Mouse (Mus musculus): ENCODE data around the gene Agbl1. TPM values are rescaled to one million over a fixed set of nuclear protein-coding genes. Genes with fewer than 3 reads are reported as not detected.
A peak's percentile ranks its signal among the peaks of the same experiment; 100 is the strongest.

Gene Agbl1
- total and polyA plus RNA-seq, 2 experiments from 2014 or later = 0.18 to 0.63 TPM

DNA sequence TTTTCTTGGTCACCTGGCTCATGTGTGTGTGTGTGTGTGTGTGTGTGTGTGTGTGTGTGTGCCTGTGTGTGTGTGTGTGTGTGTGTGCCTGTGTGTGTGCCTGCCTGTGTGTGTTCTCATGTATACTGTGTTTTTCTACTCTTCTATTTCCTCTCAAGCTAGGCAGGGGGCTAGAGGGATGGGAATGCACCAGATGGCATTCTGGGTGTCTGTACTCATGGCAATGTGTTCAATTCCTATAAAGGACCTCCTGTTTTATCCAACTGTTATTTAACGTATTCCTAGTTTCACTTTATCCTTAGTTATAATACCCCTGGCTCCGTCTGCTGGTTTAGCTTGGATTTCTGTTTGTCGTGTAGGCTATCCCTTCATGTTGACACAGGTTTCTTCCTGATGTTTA, 149.8 kb downstream of the Agbl1 start:
- 91% methylated on average over 3 of the region's 3 CpGs for WGBS
- no peak overlapping the region for H3K9ac ChIP-seq (replicated peaks; ENCODE audit: low read length)
- H3K9me3 ChIP-seq (ENCODE audit: low read length) = no peaks in the 10 kb centered on the region
- TF ChIP-seq CTCF (IDR thresholded peaks at IDR 0.05; ENCODE audit: low read depth) = no peak
- no peak overlapping the region for H3K27ac ChIP-seq
- no peaks in the 10 kb centered on the region for H3K36me3 ChIP-seq (ENCODE audit: insufficient read depth, low read length)
- H3K4me1 ChIP-seq (ENCODE audit: insufficient read depth, low read length) = no peaks in the 10 kb centered on the region
- DNase-seq (ENCODE audit: low spot score) (no peak), ATAC-seq (no peak)
- H3K4me2 ChIP-seq (ENCODE audit: low read depth, low read length) = no peak overlapping the region
- no peaks in the 10 kb centered on the region for H3K27me3 ChIP-seq (ENCODE audit: insufficient read depth, low read length)
- H3K4me3 ChIP-seq (ENCODE audit: low read length) = no peak overlapping the region

DNA sequence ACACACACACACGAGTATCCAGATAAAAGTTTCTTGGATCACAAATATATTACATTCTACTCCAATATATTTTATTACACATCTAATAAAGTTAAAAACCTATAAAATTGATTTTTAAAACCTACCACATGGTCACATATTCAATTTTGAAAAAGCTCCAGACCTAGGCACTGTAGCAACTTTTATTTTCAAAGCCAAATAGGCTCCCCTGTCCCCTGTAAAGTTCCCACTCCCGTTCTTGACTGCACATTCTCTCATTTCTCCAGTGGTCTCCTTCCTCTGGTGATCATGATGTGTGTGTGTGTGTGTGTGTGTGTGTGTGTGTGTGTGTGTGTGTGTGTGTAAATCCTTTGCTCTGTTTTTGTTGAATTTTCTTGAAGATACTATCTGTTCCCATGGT, 152.3 kb downstream of the Agbl1 start:
- H3K9ac ChIP-seq (replicated peaks; ENCODE audit: low read length) = no peak overlapping the region
- ATAC-seq (no peak), DNase-seq (ENCODE audit: low spot score) (no peak)
- H3K9me3 ChIP-seq (ENCODE audit: low read length) = no peaks in the 10 kb centered on the region
- H3K4me2 ChIP-seq (ENCODE audit: low read depth, low read length) = no peak overlapping the region
- H3K4me3 ChIP-seq (ENCODE audit: low read length) = no peak overlapping the region
- no peak for TF ChIP-seq CTCF (IDR thresholded peaks at IDR 0.05; ENCODE audit: low read depth)
- no peaks in the 10 kb centered on the region for H3K27me3 ChIP-seq (ENCODE audit: insufficient read depth, low read length)
- no peaks in the 10 kb centered on the region for H3K36me3 ChIP-seq (ENCODE audit: insufficient read depth, low read length)
- WGBS = 87% methylated on average over 2 of the region's 2 CpGs
- no peaks in the 10 kb centered on the region for H3K4me1 ChIP-seq (ENCODE audit: insufficient read depth, low read length)
- no peak overlapping the region for H3K27ac ChIP-seq

DNA sequence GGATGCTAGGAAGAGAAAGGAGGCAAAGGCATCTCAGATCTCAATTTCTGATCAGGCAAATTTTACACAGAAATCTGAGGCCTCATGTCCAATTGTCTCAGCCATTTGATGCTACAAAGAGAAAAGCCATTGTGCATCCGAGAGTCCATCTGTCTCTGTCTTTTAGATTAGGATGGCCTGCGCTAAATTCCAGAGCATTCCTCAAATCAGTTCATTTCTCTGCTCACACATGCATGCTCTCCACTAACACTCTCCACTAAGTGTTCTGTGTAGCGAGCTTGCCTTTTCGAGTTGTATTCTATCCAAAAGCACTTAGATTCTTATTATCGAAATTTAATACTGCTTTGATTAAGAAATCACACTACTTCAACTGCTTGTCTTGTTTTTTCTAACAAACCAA, 159.6 kb downstream of the Agbl1 start:
- H3K9me3 ChIP-seq (ENCODE audit: low read length) = no peaks in the 10 kb centered on the region
- DNase-seq (ENCODE audit: low spot score) (no peak), ATAC-seq (no peak)
- no peak overlapping the region for H3K27ac ChIP-seq
- H3K9ac ChIP-seq (replicated peaks; ENCODE audit: low read length) = no peak overlapping the region
- WGBS = 84% methylated on average over 5 of the region's 5 CpGs
- H3K27me3 ChIP-seq (ENCODE audit: insufficient read depth, low read length) = no peaks in the 10 kb centered on the region
- no peak overlapping the region for H3K4me3 ChIP-seq (ENCODE audit: low read length)
- TF ChIP-seq CTCF (IDR thresholded peaks at IDR 0.05; ENCODE audit: low read depth) = no peak
- H3K4me2 ChIP-seq (ENCODE audit: low read depth, low read length) = no peak overlapping the region
- no peaks in the 10 kb centered on the region for H3K36me3 ChIP-seq (ENCODE audit: insufficient read depth, low read length)
- H3K4me1 ChIP-seq (ENCODE audit: insufficient read depth, low read length) = peaks cover 5% of the 10 kb centered on the region

DNA sequence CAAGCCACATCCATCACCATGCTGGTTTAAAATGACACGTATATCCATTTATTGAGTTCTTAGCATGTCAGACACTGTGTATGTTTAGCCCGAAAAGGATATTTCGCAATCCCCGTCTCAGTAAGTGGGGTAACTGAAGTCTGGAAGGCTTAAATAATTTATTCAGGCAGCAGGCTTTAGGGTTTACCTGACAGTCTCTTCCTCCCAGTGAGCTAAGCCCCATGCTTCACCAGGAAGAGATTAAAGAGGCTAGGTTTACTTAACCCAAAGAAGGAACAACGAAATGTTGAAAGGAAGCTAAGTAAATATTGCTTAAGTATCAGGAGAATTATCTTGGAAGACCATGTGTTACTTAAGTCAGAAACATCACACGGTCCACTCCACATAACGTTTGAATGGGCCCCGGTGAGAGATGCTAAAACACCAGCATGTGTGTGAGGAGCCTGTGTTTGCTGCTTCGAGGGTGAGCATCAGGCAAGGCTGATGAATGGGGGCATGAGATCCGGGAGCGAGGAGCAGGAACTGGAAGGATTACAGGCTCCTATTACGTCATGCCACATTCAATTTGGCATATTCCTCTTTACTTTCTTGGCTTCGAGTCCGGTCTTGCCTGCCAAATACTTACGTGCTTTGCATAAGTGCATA, 162.7 kb downstream of the Agbl1 start:
- no peaks in the 10 kb centered on the region for H3K27me3 ChIP-seq (ENCODE audit: insufficient read depth, low read length)
- DNase-seq (ENCODE audit: low spot score) (no peak), ATAC-seq (peak; percentile 58)
- 20% methylated on average over 15 of the region's 15 CpGs for WGBS
- H3K4me2 ChIP-seq (ENCODE audit: low read depth, low read length) = peak overlapping the region; percentile 69
- H3K27ac ChIP-seq = no peak overlapping the region
- no peaks in the 10 kb centered on the region for H3K9me3 ChIP-seq (ENCODE audit: low read length)
- peak overlapping the region; percentile 35 for H3K4me3 ChIP-seq (ENCODE audit: low read length)
- H3K36me3 ChIP-seq (ENCODE audit: insufficient read depth, low read length) = no peaks in the 10 kb centered on the region
- no peak for TF ChIP-seq CTCF (IDR thresholded peaks at IDR 0.05; ENCODE audit: low read depth)
- H3K9ac ChIP-seq (replicated peaks; ENCODE audit: low read length) = 0 out of 2 replicates have a peak overlapping the region, but pooled peaks have one; percentile 35
- H3K4me1 ChIP-seq (ENCODE audit: insufficient read depth, low read length) = peaks cover 5% of the 10 kb centered on the region

DNA sequence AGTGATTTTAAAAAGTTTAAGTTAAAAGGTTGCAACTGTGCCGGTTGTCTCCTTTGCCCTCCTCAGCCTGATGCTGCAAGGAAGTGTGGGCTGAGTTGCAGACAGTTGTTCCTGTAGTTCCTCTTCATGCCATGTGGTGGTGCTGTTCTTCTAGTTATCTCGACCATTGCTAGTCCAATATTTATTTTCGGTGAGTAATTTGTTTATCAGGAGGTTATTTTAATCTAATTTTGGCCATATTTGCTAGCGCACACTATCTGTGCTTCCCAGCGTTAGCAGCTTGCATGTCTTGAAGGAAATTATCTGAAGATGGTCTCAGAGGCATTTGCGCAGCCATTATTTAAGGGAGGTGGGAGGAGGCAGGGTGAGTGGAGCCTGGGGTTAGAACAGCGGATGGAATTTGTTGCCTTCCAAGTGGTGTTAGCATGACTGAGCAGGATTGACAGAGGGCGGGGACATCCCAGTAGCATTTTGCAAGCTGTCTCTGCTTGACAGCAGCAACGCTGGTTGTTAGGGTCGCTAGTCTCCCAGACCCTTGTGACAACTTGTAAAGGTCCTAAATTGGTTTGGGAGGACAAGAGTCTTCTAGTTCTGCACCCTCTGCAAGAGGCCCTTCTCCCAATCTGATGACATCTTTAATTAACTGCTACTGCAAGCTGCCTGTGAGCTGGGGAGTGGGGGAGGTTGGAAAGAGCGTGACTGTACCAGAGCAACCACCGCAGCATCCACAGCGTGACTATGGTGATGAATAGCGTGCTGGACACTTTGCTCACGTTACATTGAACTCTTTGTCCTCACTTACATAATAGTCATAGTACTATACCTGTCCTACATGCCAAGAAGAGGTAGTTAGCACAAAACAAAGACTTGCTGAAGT, 163.5 kb downstream of the Agbl1 start:
- peak; percentile 86 for DNase-seq (ENCODE audit: low spot score)
- no peaks in the 10 kb centered on the region for H3K9me3 ChIP-seq (ENCODE audit: low read length)
- WGBS = 4% methylated on average over 15 of the region's 15 CpGs
- ATAC-seq = peak; percentile 92
- peaks cover 5% of the 10 kb centered on the region for H3K4me1 ChIP-seq (ENCODE audit: insufficient read depth, low read length)
- H3K36me3 ChIP-seq (ENCODE audit: insufficient read depth, low read length) = no peaks in the 10 kb centered on the region
- no peaks in the 10 kb centered on the region for H3K27me3 ChIP-seq (ENCODE audit: insufficient read depth, low read length)
- H3K4me3 ChIP-seq (ENCODE audit: low read length) = peak overlapping the region; percentile 35
- peak; percentile 92 for TF ChIP-seq CTCF (IDR thresholded peaks at IDR 0.05; ENCODE audit: low read depth)
- H3K27ac ChIP-seq = peak overlapping the region; percentile 54
- H3K9ac ChIP-seq (replicated peaks; ENCODE audit: low read length) = 0 out of 2 replicates have a peak overlapping the region, but pooled peaks have one; percentile 35
- H3K4me2 ChIP-seq (ENCODE audit: low read depth, low read length) = peak overlapping the region; percentile 69

DNA sequence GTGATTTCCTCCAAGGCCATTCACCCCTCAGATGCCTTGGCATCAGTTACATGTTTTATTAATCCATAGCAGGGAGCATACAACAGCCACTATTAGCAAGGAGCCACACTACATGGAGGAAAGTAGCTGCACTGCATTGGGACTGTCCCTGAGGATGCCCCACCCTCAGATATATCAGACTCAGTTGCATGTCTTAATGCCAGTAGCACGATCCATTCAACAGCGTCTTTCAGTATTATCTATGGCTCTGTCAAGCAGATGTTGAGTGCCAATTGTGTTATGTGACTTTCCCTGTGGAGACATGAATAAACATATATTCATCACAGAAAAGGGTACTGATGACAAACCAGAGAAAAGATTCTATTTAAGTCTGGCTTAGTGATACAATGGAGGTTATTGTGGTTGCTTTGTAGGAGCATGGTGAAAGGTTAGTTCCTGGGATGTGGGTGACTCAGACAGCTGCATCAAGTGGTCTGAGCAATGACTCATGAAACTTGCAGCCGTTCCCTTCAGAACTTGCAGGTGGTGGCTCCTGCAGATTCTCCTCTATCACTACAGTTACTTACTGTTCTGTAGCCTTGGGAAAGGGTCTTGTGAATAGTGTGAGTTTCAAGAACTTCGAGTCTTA, 178.4 kb downstream of the Agbl1 start:
- no peak overlapping the region for H3K9ac ChIP-seq (replicated peaks; ENCODE audit: low read length)

More for the DNA sequence above, 178.4 kb downstream of the Agbl1 start:
- no peak for DNase-seq (ENCODE audit: low spot score)
- Histone ChIP-seq H3K4me3 (ENCODE audit: low read length) (no peak overlapping the region), H3K4me1 (ENCODE audit: insufficient read depth, low read length) (no peaks in the 10 kb centered on the region), H3K36me3 (ENCODE audit: insufficient read depth, low read length) (no peaks in the 10 kb centered on the region), H3K9me3 (ENCODE audit: low read length) (no peaks in the 10 kb centered on the region), H3K27ac (no peak overlapping the region), H3K4me2 (ENCODE audit: low read depth, low read length) (no peak overlapping the region), H3K27me3 (ENCODE audit: insufficient read depth, low read length) (no peaks in the 10 kb centered on the region)
- ATAC-seq = no peak
- WGBS = 21% methylated on average over 4 of the region's 4 CpGs
- TF ChIP-seq CTCF (IDR thresholded peaks at IDR 0.05; ENCODE audit: low read depth) = no peak

Data from hindbrain, postnatal 0 days (tissue).